Comparison of ENCODE assay signal across 8 mouse cellular contexts in the genomic region with DNA sequence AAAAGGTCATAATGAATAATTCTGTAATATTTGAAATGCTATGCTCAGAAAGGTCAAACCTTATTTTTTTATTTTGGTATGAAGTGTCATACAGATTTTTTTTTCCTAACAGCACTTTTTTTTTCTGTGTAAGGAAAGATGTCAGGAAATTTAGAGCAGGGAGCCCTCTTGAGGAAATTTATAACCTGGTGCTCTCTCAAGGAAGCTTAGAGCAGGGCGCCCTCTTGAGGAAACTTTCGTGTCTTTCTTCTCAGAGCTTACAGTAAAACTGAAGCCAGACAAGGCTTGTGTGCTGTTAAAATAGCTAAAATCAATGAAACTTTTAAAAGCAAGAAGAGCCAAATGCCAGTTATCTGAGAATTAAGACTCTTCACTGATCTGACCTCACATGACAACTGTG.
DNase-seq lines count a peak whose midpoint lies in the region; ATAC-seq and TF ChIP-seq lines count a peak whose summit lies in the region.

No protein-coding gene starts in this region.

- peak; percentile 84 for TF ChIP-seq CTCF in intestine, postnatal 0 days (IDR thresholded peaks at IDR 0.05; ENCODE audit: low read depth)

- intact Hi-C loops in left cerebral cortex, postnatal 14 days (cut with DNase I): loop anchor here (2.0 kb wide), 1 partner anchor 156 kb away; no protein-coding TSS in a partner anchor

- H3K4me1 ChIP-seq in intestine, postnatal 0 days (replicated peaks; ENCODE audit: control insufficient read depth, insufficient read depth, low read length): no peaks in the 10 kb centered on the region
- no peaks in the 10 kb centered on the region for H3K4me1 ChIP-seq in intestine, embryonic 16.5 days (ENCODE audit: control insufficient read depth, insufficient read depth, low read length)
- no peaks in the 10 kb centered on the region for H3K4me1 ChIP-seq in forebrain, embryonic 13.5 days
- no peaks in the 10 kb centered on the region for H3K4me1 ChIP-seq in hindbrain, embryonic 16.5 days (ENCODE audit: control insufficient read depth, insufficient read depth, low read depth, low read length)
- no peaks in the 10 kb centered on the region for H3K4me1 ChIP-seq in neural tube, embryonic 14.5 days (ENCODE audit: control insufficient read depth, insufficient read depth, low read length)

- H3K9me3 ChIP-seq in intestine, postnatal 0 days (ENCODE audit: control insufficient read depth): no peaks in the 10 kb centered on the region
- no peaks in the 10 kb centered on the region; the same call in 1 of the 2 replicates for H3K9me3 ChIP-seq in intestine, embryonic 16.5 days (ENCODE audit: control insufficient read depth, low read length)
- H3K9me3 ChIP-seq in forebrain, embryonic 13.5 days (replicated peaks): no peaks in the 10 kb centered on the region
- no peaks in the 10 kb centered on the region for H3K9me3 ChIP-seq in hindbrain, embryonic 16.5 days (ENCODE audit: control insufficient read depth, low read length)
- H3K9me3 ChIP-seq in neural tube, embryonic 14.5 days (ENCODE audit: control insufficient read depth, low read length): no peaks in the 10 kb centered on the region

- no peak overlapping the region for H3K4me2 ChIP-seq in intestine, postnatal 0 days (replicated peaks; ENCODE audit: low read depth)
- H3K4me2 ChIP-seq in intestine, embryonic 16.5 days (ENCODE audit: low read depth, low read length): no peak overlapping the region
- H3K4me2 ChIP-seq in forebrain, embryonic 13.5 days: no peak overlapping the region
- H3K4me2 ChIP-seq in hindbrain, embryonic 16.5 days (ENCODE audit: low read length): no peak overlapping the region
- H3K4me2 ChIP-seq in neural tube, embryonic 14.5 days (ENCODE audit: low read depth, low read length): no peak overlapping the region

- H3K4me3 ChIP-seq in intestine, postnatal 0 days (ENCODE audit: low read depth, low read length): no peak overlapping the region
- no peak overlapping the region for H3K4me3 ChIP-seq in intestine, embryonic 16.5 days (ENCODE audit: low read length)
- H3K4me3 ChIP-seq in forebrain, embryonic 13.5 days: no peak overlapping the region
- H3K4me3 ChIP-seq in hindbrain, embryonic 16.5 days (ENCODE audit: low read length): no peak overlapping the region
- no peak overlapping the region for H3K4me3 ChIP-seq in neural tube, embryonic 14.5 days (ENCODE audit: low read depth, low read length)

- 4% methylated on average over 2 of the region's 2 CpGs for WGBS in intestine, postnatal 0 days
- 1% methylated on average over 2 of the region's 2 CpGs for WGBS in intestine, embryonic 16.5 days
- WGBS in forebrain, embryonic 13.5 days: 0% methylated on average over 2 of the region's 2 CpGs
- 3% methylated on average over 2 of the region's 2 CpGs for WGBS in hindbrain, embryonic 16.5 days
- 5% methylated on average over 2 of the region's 2 CpGs for WGBS in neural tube, embryonic 14.5 days

- H3K27me3 ChIP-seq in intestine, postnatal 0 days (replicated peaks; ENCODE audit: control insufficient read depth, insufficient read depth, low read length): no peaks in the 10 kb centered on the region
- no peaks in the 10 kb centered on the region for H3K27me3 ChIP-seq in intestine, embryonic 16.5 days (replicated peaks; ENCODE audit: control insufficient read depth, insufficient read depth, low read length)
- H3K27me3 ChIP-seq in forebrain, embryonic 13.5 days: no peaks in the 10 kb centered on the region
- H3K27me3 ChIP-seq in hindbrain, embryonic 16.5 days (replicated peaks; ENCODE audit: control insufficient read depth, insufficient read depth, low read length): no peaks in the 10 kb centered on the region
- no peaks in the 10 kb centered on the region for H3K27me3 ChIP-seq in neural tube, embryonic 14.5 days (ENCODE audit: control insufficient read depth, insufficient read depth, low read length)

- ATAC-seq in intestine, postnatal 0 days: no peak
- ATAC-seq in intestine, embryonic 16.5 days: no peak
- ATAC-seq in forebrain, embryonic 13.5 days: peak; percentile 57; the same call in 1 of the 2 replicates
- ATAC-seq in hindbrain, embryonic 16.5 days: peak; percentile 76
- ATAC-seq in neural tube, embryonic 14.5 days (ENCODE audit: low read depth): peak; percentile 44; the same call in 1 of the 2 replicates

- H3K27ac ChIP-seq in intestine, postnatal 0 days (ENCODE audit: low read depth, low read length): no peak overlapping the region
- no peak overlapping the region for H3K27ac ChIP-seq in intestine, embryonic 16.5 days (ENCODE audit: low read length)
- H3K27ac ChIP-seq in forebrain, embryonic 13.5 days: no peak overlapping the region
- no peak overlapping the region for H3K27ac ChIP-seq in hindbrain, embryonic 16.5 days (ENCODE audit: low read depth, low read length)
- H3K27ac ChIP-seq in neural tube, embryonic 14.5 days (ENCODE audit: low read depth, low read length): no peak overlapping the region

- no peaks in the 10 kb centered on the region for H3K36me3 ChIP-seq in intestine, postnatal 0 days (ENCODE audit: control insufficient read depth, insufficient read depth)
- no peaks in the 10 kb centered on the region for H3K36me3 ChIP-seq in intestine, embryonic 16.5 days (ENCODE audit: control insufficient read depth, insufficient read depth, low read length)
- no peaks in the 10 kb centered on the region for H3K36me3 ChIP-seq in forebrain, embryonic 13.5 days (ENCODE audit: poor library complexity, severe bottlenecking)
- H3K36me3 ChIP-seq in hindbrain, embryonic 16.5 days (ENCODE audit: control insufficient read depth, insufficient read depth, low read length): no peaks in the 10 kb centered on the region
- H3K36me3 ChIP-seq in neural tube, embryonic 14.5 days (ENCODE audit: control insufficient read depth, insufficient read depth, low read length): no peaks in the 10 kb centered on the region

- no peak overlapping the region for H3K9ac ChIP-seq in intestine, postnatal 0 days (ENCODE audit: low read depth, low read length)
- no peak overlapping the region for H3K9ac ChIP-seq in intestine, embryonic 16.5 days (ENCODE audit: low read depth, low read length)
- no peak overlapping the region for H3K9ac ChIP-seq in forebrain, embryonic 13.5 days
- no peak overlapping the region for H3K9ac ChIP-seq in hindbrain, embryonic 16.5 days (ENCODE audit: low read depth, low read length)
- no peak overlapping the region for H3K9ac ChIP-seq in neural tube, embryonic 14.5 days (replicated peaks; ENCODE audit: low read depth, low read length)

- DNase-seq in c-Kit-positive CD71-negative TER-119-negative erythroid progenitor cells, embryonic 14.5 days (ENCODE audit: low read depth): peak; percentile 56
- peak; percentile 91 to 92 for DNase-seq in left cerebral cortex, postnatal 14 days (ENCODE audit: low spot score in 2 of 2)
- DNase-seq in thymus, postnatal 10 days (ENCODE audit: low spot score in 2 of 2): peak; percentile 7 to 56

Comparison
In these comparisons a context has a peak if more than half of its experiments do, and no peak if none do; other contexts are left out.
1. ATAC-seq: peak in forebrain, embryonic 13.5 days (single experiment), hindbrain, embryonic 16.5 days (single experiment) and neural tube, embryonic 14.5 days (single experiment); none in intestine, postnatal 0 days (single experiment) and intestine, embryonic 16.5 days (single experiment).
2. DNase-seq: peak in every context shown above with its lines; median percentile 92 in left cerebral cortex, postnatal 14 days; 56 in c-Kit-positive CD71-negative TER-119-negative erythroid progenitor cells, embryonic 14.5 days; 32 in thymus, postnatal 10 days.